Mouse (Mus musculus) brown adipose tissue, adult 24 weeks (tissue): ENCODE measurements around the gene Ints14. TPM values are rescaled to one million over a fixed set of nuclear protein-coding genes. Genes with fewer than 3 reads are reported as not detected.

Experiments
- H3K27ac ChIP-seq: fragments of 200-500 bp; replicated peaks from 2 replicates; pipeline ENCODE4 v1.5.1; 2012; ENCODE audit warnings: low read depth, mild to moderate bottlenecking, low read length
- H3K4me1 ChIP-seq: fragments of 200-500 bp; 2 replicates; pipeline ENCODE4 v1.6.1; 2012; ENCODE audit warnings: low read length, mixed read lengths; ENCODE audit not compliant: control insufficient read depth, insufficient read depth, insufficient read length
- H3K4me3 ChIP-seq: fragments of 200-500 bp; 2 replicates; pipeline ENCODE4 v1.5.1; 2012; ENCODE audit warnings: low read depth, mild to moderate bottlenecking, low read length, moderate library complexity; ENCODE audit not compliant: insufficient read depth
- polyA plus RNA-seq: library from polyadenylated mRNA; stranded (reverse); fragments of >200 nt; gene quantifications from 2 replicates; pipeline ENCODE4 v1.2.4, GENCODE M21; 2012; ENCODE audit not compliant: missing spikeins, insufficient read depth, insufficient read length

Gene Ints14
- 14.5 and 21.2 TPM in 2 replicates for polyA plus RNA-seq

DNA sequence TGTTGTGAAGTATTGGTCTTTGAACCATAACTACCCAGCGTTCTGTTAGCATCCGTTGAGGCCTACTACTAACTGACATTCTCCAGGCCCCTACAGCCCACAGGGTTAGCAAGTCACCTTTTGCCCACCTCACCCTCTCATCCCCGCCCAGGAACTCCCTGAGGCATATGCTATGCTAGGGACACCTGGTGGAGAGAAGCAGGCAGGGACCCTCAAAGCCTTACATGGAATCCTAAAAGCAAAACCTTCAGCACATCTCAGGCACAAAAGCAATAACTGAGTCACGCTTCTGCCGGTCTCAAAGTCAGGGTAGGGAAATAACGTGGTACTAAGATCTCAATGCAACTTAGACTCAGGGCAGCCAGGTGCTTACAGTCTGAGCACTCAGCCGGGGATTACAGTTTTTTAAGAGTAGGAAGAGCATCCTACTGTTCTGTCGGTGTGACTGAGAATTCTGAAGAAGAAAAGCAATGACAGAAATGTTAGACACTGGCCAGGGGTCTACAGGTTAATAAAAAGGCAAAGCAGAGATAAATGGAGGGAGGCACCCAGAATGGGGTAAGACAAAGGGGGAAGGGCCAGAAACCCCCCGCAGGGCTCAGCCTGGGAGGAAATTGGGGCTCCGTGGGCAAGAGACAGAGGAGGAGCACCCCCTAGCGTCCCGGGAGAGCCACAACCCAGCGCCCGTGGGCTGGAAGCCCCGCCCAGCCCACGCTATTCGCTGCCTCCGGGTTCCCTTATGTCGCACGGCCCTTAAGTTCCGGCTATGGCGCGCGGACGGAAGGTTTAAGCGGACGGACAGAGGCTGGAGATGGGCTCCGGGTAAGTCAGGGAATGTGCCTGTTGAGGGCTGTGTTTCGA, at the start of gene Ints14:
Ints14 (plus strand) TSS at position 789 of the 861 bp plus-strand sequence.
- Histone ChIP-seq H3K4me1 (no peaks in the 10 kb centered on the region; the same call in 1 of the 2 replicates), H3K4me3 (peak within 1 kb of the TSS; percentile 97)

DNA sequence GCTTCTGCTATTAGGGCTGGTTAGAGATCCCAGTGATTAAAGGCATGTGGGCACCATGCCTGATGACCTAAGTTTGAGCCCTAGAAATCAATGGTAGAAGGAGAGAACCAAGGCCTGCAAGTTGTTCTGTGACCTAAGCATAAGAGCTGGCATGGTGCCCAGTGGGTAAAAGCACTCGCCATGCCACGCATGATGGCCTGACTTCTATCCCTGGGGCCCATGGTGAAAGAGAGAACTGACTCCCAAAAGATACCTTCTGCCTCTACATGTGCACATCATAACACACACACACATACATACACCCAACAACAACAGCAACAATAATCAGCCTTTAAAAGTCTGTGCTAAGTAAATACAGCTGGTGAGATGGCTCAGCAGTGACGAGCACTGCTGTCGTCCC, 47.3 kb upstream of the Ints14 start:
- Histone ChIP-seq H3K27ac (0 out of 2 replicates have a peak overlapping the region, but pooled peaks have one; percentile 8), H3K4me1 (peaks cover 5% of the 10 kb centered on the region; the same call in 1 of the 2 replicates), H3K4me3 (no peak overlapping the region)

More for the DNA sequence above, at the start of gene Ints14:
- H3K27ac ChIP-seq, result peak within 1 kb of the TSS; percentile 87

DNA sequence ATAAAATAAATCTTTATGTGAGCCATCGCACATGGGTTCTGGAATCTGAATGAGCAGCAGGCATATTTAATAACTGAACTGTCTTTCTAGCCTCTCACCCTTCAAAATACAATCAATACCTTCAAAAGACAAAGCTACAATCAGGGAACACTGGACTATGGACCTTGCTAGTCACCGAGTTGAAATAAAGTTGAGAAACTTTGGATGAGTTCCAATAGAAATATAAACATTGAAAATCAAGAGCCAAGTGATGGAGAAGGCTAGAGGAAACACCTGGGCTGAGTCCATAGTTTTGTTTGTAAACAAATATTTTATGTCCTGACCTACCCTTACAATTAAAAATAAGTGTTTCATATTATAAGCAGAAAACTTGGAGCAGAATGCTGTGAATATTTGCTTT, 46.7 kb upstream of the Ints14 start:
- H3K27ac ChIP-seq, result no peak overlapping the region
- H3K4me3 ChIP-seq, result no peak overlapping the region
- H3K4me1 ChIP-seq, result peaks cover 5% of the 10 kb centered on the region; the same call in 1 of the 2 replicates

DNA sequence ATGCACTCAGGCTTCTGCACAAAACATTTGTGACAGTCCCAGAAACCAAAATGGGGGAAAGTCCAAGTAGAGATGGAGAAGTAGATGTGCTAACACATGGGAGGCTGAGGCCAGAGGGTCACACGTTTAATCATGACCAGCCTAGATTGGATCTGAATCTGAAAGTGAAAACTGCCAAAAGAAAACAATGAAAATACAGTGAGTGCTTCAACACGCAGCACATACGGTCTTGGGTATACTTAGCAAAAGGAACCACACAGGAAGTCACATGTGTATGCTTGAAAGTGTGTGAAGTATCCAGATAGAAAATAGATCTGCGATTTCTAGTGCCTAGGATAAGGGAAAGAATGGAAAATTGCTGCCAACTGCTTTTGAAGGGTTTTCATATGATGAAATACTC, 46.1 kb upstream of the Ints14 start:
- H3K27ac ChIP-seq, result no peak overlapping the region
- H3K4me1 ChIP-seq, result peaks cover 5% of the 10 kb centered on the region; the same call in 1 of the 2 replicates
- H3K4me3 ChIP-seq, result no peak overlapping the region

DNA sequence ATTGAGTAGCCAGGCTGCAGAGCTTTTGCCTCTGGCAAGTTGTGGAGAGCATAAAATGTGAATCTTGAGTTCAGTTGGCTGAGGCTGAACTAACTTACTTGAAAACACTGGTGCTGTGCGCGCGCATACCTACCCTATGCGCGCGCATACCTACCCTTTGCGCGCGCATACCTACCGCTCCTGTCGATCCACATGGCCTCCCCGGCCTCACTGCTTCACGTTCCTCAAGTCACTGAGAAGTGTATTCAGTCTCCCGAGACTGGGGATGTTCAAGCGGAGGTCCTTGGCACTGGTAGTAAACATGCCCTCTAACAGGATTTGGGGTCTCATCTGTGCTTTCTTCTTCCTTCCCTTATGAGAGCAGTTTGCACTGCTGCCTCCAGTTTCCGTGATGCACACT, 42.1 kb upstream of the Ints14 start:
- Histone ChIP-seq H3K27ac (no peak overlapping the region), H3K4me1 (peaks cover 2% of the 10 kb centered on the region; the same call in 1 of the 2 replicates), H3K4me3 (no peak overlapping the region)

DNA sequence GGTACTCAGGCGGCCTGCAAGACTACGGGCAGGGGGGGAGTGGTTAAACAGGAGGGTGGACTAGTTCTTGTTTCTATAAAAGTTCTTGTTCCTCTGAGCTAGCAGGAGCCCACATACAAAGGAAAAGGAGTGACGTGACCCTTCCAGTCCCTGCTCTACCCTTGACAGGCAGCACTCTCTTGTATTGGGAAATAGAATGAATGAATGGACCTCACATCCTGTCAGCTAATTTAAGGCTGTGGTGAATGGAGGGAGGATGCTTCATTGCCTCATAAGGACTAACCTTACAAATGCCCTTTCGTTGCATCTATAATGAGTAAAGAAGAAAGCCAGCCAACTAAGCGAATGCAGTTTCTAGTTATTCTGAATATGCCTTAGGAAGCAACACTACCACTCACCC, 34.9 kb upstream of the Ints14 start:
- no peak overlapping the region for H3K27ac ChIP-seq
- no peak overlapping the region for H3K4me3 ChIP-seq
- H3K4me1 ChIP-seq, result peaks cover 5% of the 10 kb centered on the region

DNA sequence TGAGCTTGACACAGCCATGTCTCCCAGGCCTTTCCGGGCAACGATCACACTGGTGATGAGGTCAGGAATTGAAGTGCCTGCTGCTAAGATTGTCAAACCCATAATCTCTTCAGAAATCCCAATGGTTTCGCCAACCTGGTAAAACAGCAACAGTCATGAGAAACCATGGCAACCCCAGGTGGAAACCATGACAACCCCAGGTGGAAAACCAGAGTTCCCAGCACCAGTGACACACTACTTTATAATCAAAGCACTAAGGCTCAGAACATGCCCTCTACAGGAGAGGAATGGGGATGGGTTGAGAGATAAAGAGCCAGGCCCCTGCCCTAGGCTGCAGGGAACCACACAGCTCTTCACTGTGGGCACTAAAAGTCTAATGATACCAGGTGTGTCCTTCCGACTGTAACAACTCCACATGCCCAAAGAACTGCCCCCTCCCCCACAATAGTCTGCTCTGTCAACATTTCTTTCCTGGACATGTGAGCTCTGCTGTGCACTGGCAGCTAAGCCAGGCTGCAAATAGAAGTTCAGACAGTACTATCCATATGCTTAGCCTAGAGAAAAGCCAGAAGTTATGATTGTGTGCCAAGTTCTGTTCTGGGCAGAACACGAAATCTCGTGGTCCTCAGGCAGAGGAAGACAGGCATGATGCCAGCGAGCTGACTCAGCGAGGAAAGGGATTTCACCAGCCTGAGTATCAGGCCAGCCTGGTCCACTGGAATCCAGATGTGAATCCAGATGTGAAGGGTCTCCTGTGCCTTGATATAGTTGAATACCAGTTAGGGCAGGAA, 34.3 kb upstream of the Ints14 start:
- Histone ChIP-seq H3K4me1 (peaks cover 11% of the 10 kb centered on the region), H3K27ac (no peak overlapping the region), H3K4me3 (no peak overlapping the region)

DNA sequence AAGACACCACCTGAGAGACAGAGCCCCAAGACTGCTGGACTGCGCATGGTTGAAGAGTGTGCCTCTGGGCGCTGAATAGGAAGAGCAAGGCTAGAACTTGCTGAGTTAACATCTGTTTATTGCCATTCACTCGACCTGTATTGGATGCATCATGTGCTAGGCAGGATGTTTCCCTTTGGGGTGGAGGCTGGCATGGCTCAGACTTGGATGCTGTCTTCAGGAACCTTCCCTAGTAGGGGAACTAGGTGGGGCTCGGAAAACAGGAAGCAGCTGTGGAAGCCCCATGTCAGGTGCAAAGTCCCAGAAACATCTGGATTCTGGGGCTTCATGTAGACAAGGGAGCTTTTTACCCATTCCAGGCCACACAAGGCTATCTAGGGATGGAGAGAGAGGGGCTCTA, 30.4 kb upstream of the Ints14 start:
- Histone ChIP-seq H3K4me1 (peaks cover 31% of the 10 kb centered on the region), H3K27ac (peak overlapping the region; percentile 69; the same call in 1 of the 2 replicates)

DNA sequence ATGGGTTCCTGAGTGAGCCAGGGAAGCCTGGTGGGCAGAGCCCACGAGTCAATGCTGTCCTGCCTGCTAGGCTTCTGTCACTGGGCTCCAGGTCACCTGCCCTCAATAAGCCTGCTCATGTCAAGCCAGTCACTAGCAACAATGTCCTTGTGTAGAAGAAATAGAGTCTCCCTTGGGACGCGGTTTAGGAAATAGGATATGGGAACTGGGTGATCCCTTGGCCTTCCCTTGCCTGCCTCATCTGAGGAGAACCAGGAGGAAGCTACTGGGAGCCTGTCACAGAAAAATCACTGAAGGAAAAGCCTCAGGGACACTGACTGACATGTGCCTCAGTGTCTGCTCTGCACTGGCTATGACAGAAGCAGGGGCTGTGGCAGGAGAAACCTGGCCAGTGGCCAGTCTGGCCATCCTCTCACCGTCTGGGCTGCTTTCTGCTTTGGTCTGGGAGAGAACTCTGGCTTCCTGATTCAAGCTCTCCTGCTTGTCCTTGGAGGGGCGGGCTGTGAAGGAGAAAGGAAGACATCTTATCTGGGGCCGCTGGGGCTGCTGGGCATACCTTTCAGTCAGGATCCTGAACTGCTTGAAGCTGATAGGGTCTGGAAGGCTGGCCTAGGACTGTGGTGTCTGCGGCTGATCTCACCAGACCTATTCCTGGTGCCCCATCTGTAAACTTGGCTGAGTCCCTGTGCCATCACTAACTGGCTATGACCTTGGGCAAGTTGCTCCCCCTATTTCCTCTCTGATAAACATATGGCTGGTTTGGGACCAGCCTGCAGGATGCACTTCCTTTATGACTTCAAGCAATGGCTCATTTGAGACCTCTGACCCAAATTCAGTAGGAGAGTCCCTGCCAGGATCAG, 28.7 kb upstream of the Ints14 start:
- Histone ChIP-seq H3K27ac (peak overlapping the region; percentile 69), H3K4me3 (no peak overlapping the region), H3K4me1 (peaks cover 31% of the 10 kb centered on the region)

More for the DNA sequence above, 30.4 kb upstream of the Ints14 start:
- H3K4me3 ChIP-seq, result no peak overlapping the region

DNA sequence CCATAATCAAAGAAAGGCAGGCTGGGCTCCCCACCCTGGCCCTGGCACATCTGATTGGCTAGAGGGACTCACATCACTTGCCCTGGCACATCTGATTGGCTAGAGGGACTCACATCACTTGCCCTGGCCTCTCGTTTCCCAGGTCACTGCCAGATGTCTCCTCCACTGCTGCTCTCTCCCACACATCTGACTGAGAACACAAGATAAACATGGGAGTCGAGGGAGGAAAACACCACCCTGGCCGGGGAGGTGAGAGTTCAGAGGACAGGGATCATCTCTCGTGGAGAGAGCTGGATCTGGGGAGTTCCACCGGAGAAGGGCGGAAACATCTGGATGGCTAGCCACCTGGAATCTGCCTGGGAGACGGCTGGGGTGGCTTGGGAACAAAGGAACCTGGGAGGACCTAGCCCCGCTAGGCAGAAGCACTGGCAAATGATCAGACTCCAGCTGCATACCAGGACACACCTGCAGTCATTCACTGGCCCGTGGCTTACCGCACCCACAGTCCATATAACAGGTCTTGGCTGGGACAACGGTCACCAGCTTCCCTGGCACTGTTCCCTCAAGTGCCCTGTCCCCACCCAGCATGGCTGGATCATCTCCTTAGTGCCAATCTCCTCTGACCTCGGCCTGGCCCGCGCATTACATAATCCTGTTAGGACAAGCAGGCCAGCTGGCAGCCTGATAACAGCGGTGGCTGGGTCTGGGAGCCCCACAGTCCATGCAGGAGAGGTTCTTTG, 26.5 kb upstream of the Ints14 start:
- peak overlapping the region; percentile 29 for H3K27ac ChIP-seq

DNA sequence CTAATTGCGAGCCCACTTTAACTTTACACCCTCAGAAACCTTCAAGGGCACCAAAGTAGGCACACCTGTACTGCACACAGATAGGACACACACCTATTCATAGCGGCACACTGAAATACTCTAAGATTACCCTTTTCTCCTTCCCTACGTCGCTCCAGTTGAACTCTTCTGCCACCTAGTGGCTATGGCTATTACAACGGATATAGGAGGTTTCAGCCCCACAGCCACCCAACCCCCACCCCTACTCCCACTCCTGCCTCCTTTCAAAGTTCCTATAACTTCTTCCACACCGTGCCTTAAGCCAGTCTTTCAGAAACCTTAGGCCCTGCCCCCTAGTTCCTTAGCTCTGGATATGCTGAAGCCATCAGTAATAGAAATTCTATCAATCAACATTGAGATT, 24.2 kb upstream of the Ints14 start:
- H3K4me3 ChIP-seq, result no peak overlapping the region
- no peak overlapping the region for H3K27ac ChIP-seq
- peaks cover 19% of the 10 kb centered on the region for H3K4me1 ChIP-seq

More for the DNA sequence above, 26.5 kb upstream of the Ints14 start:
- no peak overlapping the region for H3K4me3 ChIP-seq
- H3K4me1 ChIP-seq, result peaks cover 31% of the 10 kb centered on the region

DNA sequence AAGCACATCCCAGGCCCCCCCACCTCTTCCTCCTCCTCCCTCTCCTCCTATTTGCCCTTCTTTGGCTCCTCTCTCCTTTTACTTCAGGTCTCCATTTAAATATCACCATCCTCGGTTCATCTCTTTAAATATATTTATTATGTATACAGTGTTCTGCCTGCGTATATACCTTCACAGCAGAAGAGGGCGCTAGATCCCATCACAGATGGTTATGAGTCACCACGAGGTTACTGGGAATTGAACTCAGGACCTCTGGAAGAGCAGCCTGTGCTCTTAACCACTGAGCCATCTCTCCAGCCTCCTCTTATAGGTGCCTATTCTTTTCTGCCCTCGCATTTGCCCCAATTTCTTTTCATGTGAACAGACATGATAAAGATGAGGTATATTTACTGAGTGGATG, 23.2 kb upstream of the Ints14 start:
- no peak overlapping the region for H3K27ac ChIP-seq
- H3K4me1 ChIP-seq, result peaks cover 10% of the 10 kb centered on the region
- no peak overlapping the region for H3K4me3 ChIP-seq

DNA sequence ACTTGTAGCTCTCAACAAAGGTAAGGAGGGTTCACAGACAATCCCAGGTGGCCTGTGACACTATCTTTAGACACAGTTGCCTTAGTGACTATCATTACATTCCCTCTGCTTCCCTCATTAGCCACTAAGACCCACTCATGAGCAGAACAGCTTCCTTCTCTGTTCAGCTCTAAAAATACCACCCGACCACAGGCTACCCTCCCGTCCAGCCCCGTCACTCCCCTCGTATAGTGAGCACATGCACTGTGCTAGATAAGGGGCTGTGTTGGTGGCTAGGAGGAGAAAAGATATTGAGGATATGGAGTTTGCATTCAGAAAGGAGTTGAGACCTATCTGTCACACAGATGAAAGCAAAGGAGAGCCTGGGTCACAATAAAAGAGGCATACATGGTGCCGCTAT, 22.2 kb upstream of the Ints14 start:
- Histone ChIP-seq H3K4me1 (peaks cover 4% of the 10 kb centered on the region; the same call in 1 of the 2 replicates), H3K27ac (no peak overlapping the region)

DNA sequence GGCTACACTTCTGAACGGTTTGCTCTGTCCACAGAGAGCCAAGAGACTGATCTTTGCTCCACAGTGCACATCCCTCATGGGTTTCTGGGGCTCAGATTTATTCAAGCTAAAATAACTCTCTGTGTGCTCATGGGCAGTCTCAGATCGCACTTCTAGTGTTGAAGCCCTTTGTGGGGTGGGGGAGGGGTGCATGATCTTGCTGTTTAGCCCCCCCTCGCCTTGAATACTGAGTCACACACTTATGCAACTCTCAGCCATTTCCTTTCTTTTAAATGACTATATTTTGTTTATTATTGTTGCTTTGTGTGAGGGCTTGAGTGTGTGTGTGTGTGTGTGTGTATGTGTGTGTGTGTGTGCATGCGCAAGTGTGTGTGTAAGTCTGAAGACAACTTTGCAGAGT, 21.4 kb upstream of the Ints14 start:
- no peak overlapping the region for H3K4me3 ChIP-seq
- H3K27ac ChIP-seq, result no peak overlapping the region
- H3K4me1 ChIP-seq, result peaks cover 2% of the 10 kb centered on the region; the same call in 1 of the 2 replicates

More for the DNA sequence above, 22.2 kb upstream of the Ints14 start:
- no peak overlapping the region for H3K4me3 ChIP-seq
